Mouse (Mus musculus): ENCODE results near the gene Peak1. TPM values are rescaled to one million over a fixed set of nuclear protein-coding genes. Genes with fewer than 3 reads are reported as not detected.

Peak1 gene
- total and polyA plus RNA-seq, 3 experiments, result 2.8 to 13.3 (median 5.4) TPM

GRCm38 (mm10) chr9:56460987-56461386, 43.1 kb upstream of the Peak1 start:
- Histone ChIP-seq H3K9ac (ENCODE audit: insufficient read depth, low read depth) (no peak overlapping the region), H3K9me3 (replicated peaks; ENCODE audit: low read length) (no peaks in the 10 kb centered on the region), H3K27ac (ENCODE audit: insufficient read depth, low read depth) (no peak overlapping the region), H3K4me2 (ENCODE audit: insufficient read depth, low read depth, poor library complexity, severe bottlenecking) (no peak overlapping the region), H3K4me1 (ENCODE audit: control insufficient read depth in 1 of 2, insufficient read depth in 2 of 2) (no peaks in the 10 kb centered on the region), H3K27me3 (replicated peaks) (no peaks in the 10 kb centered on the region), H3K79me2 (replicated peaks; ENCODE audit: control insufficient read depth, extremely low read depth, insufficient read depth, poor library complexity, severe bottlenecking) (no peaks in the 10 kb centered on the region), H3K4me3 (replicated peaks in 1 of 3; ENCODE audit: low read depth in 2 of 3, low read length in 2 of 3, poor library complexity in 1 of 3) (no peak overlapping the region), H3K36me3 (replicated peaks in 1 of 2; ENCODE audit: control insufficient read depth in 1 of 2, insufficient read depth in 1 of 2, low read length in 1 of 2) (peaks cover 0 to 7% of the 10 kb centered on the region in 2 experiments)
- TF ChIP-seq NELFE (IDR thresholded peaks at IDR 0.05; ENCODE audit: low read depth, low read length), result no peak
- TF ChIP-seq HCFC1 (IDR thresholded peaks at IDR 0.05; ENCODE audit: low read depth, low read length), result no peak
- no peak for TF ChIP-seq USF1 (IDR thresholded peaks at IDR 0.05; ENCODE audit: low read depth, low read length)
- no peak for TF ChIP-seq NRF1 (IDR thresholded peaks at IDR 0.05; ENCODE audit: low read depth, low read length)
- TF ChIP-seq SIN3A (IDR thresholded peaks at IDR 0.05; ENCODE audit: low read length), result no peak
- TF ChIP-seq MYC (IDR thresholded peaks at IDR 0.05; ENCODE audit: low read depth, low read length), result no peak
- TF ChIP-seq GABPA (IDR thresholded peaks at IDR 0.05; ENCODE audit: insufficient replicate concordance, low read depth, low read length), result no peak
- no peak for TF ChIP-seq CTCF (conservative IDR thresholded peaks at IDR 0.05 in 1 of 2, IDR thresholded peaks at IDR 0.05 in 1 of 2; ENCODE audit: low read depth in 2 of 2, low read length in 2 of 2)
- no peak for TF ChIP-seq CHD2 (IDR thresholded peaks at IDR 0.05; ENCODE audit: low read length)
- no peak for DNase-seq (ENCODE audit: extremely low read depth)
- dilution Hi-C loops (cut with MboI; ENCODE audit: extremely low pct_ligation_motif_present, extremely low pct_unique_long_range_greater_than_20kb, low sequenced_read_pairs) (no loop called here), in situ Hi-C loops (cut with MboI; ENCODE audit: low pct_ligation_motif_present, low pct_unique_long_range_greater_than_20kb, low sequenced_read_pairs) (no loop called here)

- Histone ChIP-seq H3K9me3 (replicated peaks; ENCODE audit: low read length) (no peaks in the 10 kb centered on the region), H3K9ac (ENCODE audit: insufficient read depth, low read depth) (no peak overlapping the region), H3K4me1 (ENCODE audit: control insufficient read depth in 1 of 2, insufficient read depth in 2 of 2) (no peaks in the 10 kb centered on the region), H3K27me3 (replicated peaks) (no peaks in the 10 kb centered on the region), H3K27ac (ENCODE audit: insufficient read depth, low read depth) (no peak overlapping the region), H3K4me3 (replicated peaks in 1 of 3; ENCODE audit: low read depth in 2 of 3, low read length in 2 of 3, poor library complexity in 1 of 3) (no peak overlapping the region), H3K36me3 (replicated peaks in 1 of 2; ENCODE audit: control insufficient read depth in 1 of 2, insufficient read depth in 1 of 2, low read length in 1 of 2) (peaks cover 0 to 11% of the 10 kb centered on the region in 2 experiments), H3K79me2 (replicated peaks; ENCODE audit: control insufficient read depth, extremely low read depth, insufficient read depth, poor library complexity, severe bottlenecking) (0 out of 2 replicates have a peak, but pooled peaks cover 2% of the 10 kb centered on the region), H3K4me2 (ENCODE audit: insufficient read depth, low read depth, poor library complexity, severe bottlenecking) (no peak overlapping the region)
- dilution Hi-C loops (cut with MboI; ENCODE audit: extremely low pct_ligation_motif_present, extremely low pct_unique_long_range_greater_than_20kb, low sequenced_read_pairs), result no loop called here
- TF ChIP-seq ZKSCAN1 (IDR thresholded peaks at IDR 0.05; ENCODE audit: borderline replicate concordance, low read depth, low read length) (no peak), ZMIZ1 (IDR thresholded peaks at IDR 0.05; ENCODE audit: low read depth, low read length) (no peak), EP300 (IDR thresholded peaks at IDR 0.05; ENCODE audit: low read length) (no peak), USF2 (conservative IDR thresholded peaks at IDR 0.05; ENCODE audit: low read depth, low read length) (no peak), CHD1 (IDR thresholded peaks at IDR 0.05; ENCODE audit: low read depth, low read length) (no peak), SMC3 (IDR thresholded peaks at IDR 0.05; ENCODE audit: low read depth, low read length) (no peak), MAX (IDR thresholded peaks at IDR 0.05; ENCODE audit: low read length) (no peak), TBP (conservative IDR thresholded peaks at IDR 0.05; ENCODE audit: low read depth, low read length) (no peak), JUND (conservative IDR thresholded peaks at IDR 0.05; ENCODE audit: low read depth, low read length) (no peak), ETS1 (conservative IDR thresholded peaks at IDR 0.05; ENCODE audit: low read depth, low read length) (no peak), MAFK (IDR thresholded peaks at IDR 0.05; ENCODE audit: insufficient replicate concordance, low read length) (no peak), CTCF (conservative IDR thresholded peaks at IDR 0.05 in 1 of 2, IDR thresholded peaks at IDR 0.05 in 1 of 2; ENCODE audit: low read depth in 2 of 2, low read length in 2 of 2) (no peak), IRF4 (IDR thresholded peaks at IDR 0.05; ENCODE audit: low read depth, low read length) (no peak), RAD21 (IDR thresholded peaks at IDR 0.05; ENCODE audit: low read depth, low read length) (no peak), NRF1 (IDR thresholded peaks at IDR 0.05; ENCODE audit: low read depth, low read length) (no peak), BHLHE40 (IDR thresholded peaks at IDR 0.05; ENCODE audit: low read depth, low read length) (no peak), NELFE (IDR thresholded peaks at IDR 0.05; ENCODE audit: low read depth, low read length) (no peak), E2F4 (IDR thresholded peaks at IDR 0.05; ENCODE audit: insufficient replicate concordance, low read depth, low read length) (no peak), HCFC1 (IDR thresholded peaks at IDR 0.05; ENCODE audit: low read depth, low read length) (no peak)
- in situ Hi-C loops (cut with MboI; ENCODE audit: low pct_ligation_motif_present, low pct_unique_long_range_greater_than_20kb, low sequenced_read_pairs), result no loop called here
- no peak for DNase-seq (ENCODE audit: extremely low read depth)
These were observed 38.6 kb upstream of the Peak1 start for GRCm38 (mm10) chr9:56456426-56456825.

Data from CH12.LX (cell line).